Mouse (Mus musculus): Measurements from ENCODE around the gene Akap2.

GRCm38 (mm10) chr4:57888246-57888645 lies 170.8 kb downstream of the Akap2 start:
- TF ChIP-seq CTCF (IDR thresholded peaks at IDR 0.05; ENCODE audit: low read depth, low read length) (no peak), POLR2A (IDR thresholded peaks at IDR 0.05; ENCODE audit: extremely low read depth, insufficient read depth, low read length) (no peak)
